Mouse (Mus musculus) megakaryocyte progenitor cell, adult 5-6 weeks (primary cell): ENCODE measurements at regions not wholly inside any gene's neighbourhood (a gene's known extent, or its start where the extent isn't known, plus 50 kb on each side); places are given as distances from the start of the nearest gene placed in this dataset.

Source experiments
- ATAC-seq: replicated peaks from 2 replicates; pipeline ENCODE4 v1.8.0; 2016; ENCODE audit warnings: mild to moderate bottlenecking, moderate TSS enrichment, inconsistent platforms; ENCODE audit not compliant: poor library complexity

GRCm38 (mm10) chr8:35299088-35299487 is 466.5 kb upstream of the Gm19410 start:
- no peak for ATAC-seq

DNA sequence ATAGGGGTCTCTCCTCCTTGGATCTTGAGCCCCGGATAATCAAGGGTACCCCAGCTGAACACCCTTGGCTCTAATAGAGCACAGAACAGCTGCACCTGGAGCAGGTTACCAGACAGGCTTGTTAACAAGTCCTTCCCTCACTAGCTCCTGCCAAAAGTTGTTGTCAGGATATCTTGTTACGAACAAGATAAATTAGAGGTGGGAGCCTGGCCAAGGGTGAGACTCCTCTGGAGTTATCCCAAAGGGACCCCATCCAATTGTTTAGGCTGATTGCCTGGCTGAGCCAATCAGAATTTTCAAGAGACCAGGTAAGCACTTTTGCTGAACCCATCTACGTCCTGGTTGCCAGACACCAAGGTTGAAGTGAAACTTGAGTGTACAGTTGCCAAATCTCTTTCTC is 465.2 kb upstream of the Gm19410 start:
- ATAC-seq: no peak

DNA sequence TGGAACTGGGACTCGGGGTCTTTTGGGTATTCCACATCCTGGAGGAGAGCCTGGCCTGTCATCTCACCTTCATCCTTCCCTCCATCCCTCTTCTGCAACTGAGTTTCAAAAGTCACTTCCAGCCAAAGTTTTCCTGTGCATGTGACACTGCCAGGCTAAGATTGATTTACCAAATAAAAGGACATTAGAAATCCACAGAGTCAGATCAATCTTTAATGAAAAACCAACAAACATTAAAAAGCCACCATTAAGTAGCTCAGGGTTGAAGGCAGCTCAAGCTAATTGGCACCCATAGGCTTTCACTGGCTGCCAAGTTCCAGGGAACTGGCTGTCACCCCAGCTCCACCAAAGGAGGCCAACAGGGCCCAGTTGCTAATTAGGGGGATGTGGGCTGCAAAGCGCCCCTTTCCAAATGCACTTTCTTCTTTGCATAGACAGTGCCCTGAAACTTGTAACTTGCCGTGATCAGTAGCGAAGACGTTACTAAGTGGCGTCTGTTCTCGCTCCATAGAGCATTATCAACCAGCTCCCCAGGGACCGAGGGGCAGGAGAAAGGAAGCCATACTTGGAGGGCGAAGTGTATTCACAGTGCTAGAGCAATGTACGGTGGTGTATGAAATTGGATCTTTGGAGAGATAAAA is 464.6 kb upstream of the Gm19410 start:
- no peak for ATAC-seq

- ATAC-seq: no peak
Observed at GRCm38 (mm10) chr8:35302856-35303255, 462.7 kb upstream of the Gm19410 start.

- no peak for ATAC-seq
Observed at GRCm38 (mm10) chr8:35321270-35321865, 444.2 kb upstream of the Gm19410 start.

GRCm38 (mm10) chr8:35323180-35323975 is 442.2 kb upstream of the Gm19410 start:
- no peak for ATAC-seq
